In genomic region chr11:54807669-54808068, GRCm38 (mm10) we compare ENCODE assay signal across 13 mouse cellular contexts. TPM values are rescaled to one million over a fixed set of nuclear protein-coding genes. Genes with fewer than 3 reads are reported as not detected.
DNase-seq lines count a peak whose midpoint lies in the region; ATAC-seq and TF ChIP-seq lines count a peak whose summit lies in the region.
"Had no signal": no experiment of that assay in that cellular context is flagged by ENCODE, and none has a peak within 500 bp of the region (broad histone marks: within the 10 kb centered on the region; RNA-seq: fewer than 3 reads in every experiment).

No protein-coding gene starts in this region.

- no peaks in the 10 kb centered on the region for H3K36me3 ChIP-seq in CH12.LX (replicated peaks in 1 of 2; ENCODE audit: control insufficient read depth in 1 of 2, insufficient read depth in 1 of 2, low read length in 1 of 2)
- no peaks in the 10 kb centered on the region for H3K36me3 ChIP-seq in hindbrain, embryonic 10.5 days
- H3K36me3 ChIP-seq: embryonic facial prominence, embryonic 12.5 days; hindbrain, embryonic 13.5 days; midbrain, embryonic 12.5 days had no signal

- H3K79me2 ChIP-seq in CH12.LX (replicated peaks; ENCODE audit: control insufficient read depth, extremely low read depth, insufficient read depth, poor library complexity, severe bottlenecking), result no peaks in the 10 kb centered on the region

- no peak for TF ChIP-seq CTCF in CH12.LX (conservative IDR thresholded peaks at IDR 0.05 in 1 of 2, IDR thresholded peaks at IDR 0.05 in 1 of 2; ENCODE audit: low read depth in 2 of 2, low read length in 2 of 2)

- in situ Hi-C loops in CH12.LX (cut with MboI; ENCODE audit: low pct_ligation_motif_present, low pct_unique_long_range_greater_than_20kb, low sequenced_read_pairs), result no loop called here

- peak; percentile 96 for ATAC-seq in inflammation-experienced regulatory T-cells, adult 6 months
- peak; percentile 96 for ATAC-seq in neutrophil, adult 5-6 weeks (ENCODE audit: extremely low read depth, insufficient number of reproducible peaks, low FRiP score, poor library complexity, severe bottlenecking)
- ATAC-seq: forebrain, embryonic 14.5 days had no signal

- TF ChIP-seq POLR2A in CH12.LX (IDR thresholded peaks at IDR 0.05; ENCODE audit: low read depth, low read length), result no peak

- no peak overlapping the region for H3K27ac ChIP-seq in CH12.LX (ENCODE audit: insufficient read depth, low read depth)
- H3K27ac ChIP-seq in hindbrain, embryonic 10.5 days, result no peak overlapping the region
- H3K27ac ChIP-seq: embryonic facial prominence, embryonic 12.5 days; hindbrain, embryonic 13.5 days; midbrain, embryonic 12.5 days had no signal

- H3K4me1 ChIP-seq in CH12.LX (ENCODE audit: control insufficient read depth in 1 of 2, insufficient read depth in 2 of 2), result peaks cover 16 to 38% of the 10 kb centered on the region in 2 experiments
- H3K4me1 ChIP-seq in hindbrain, embryonic 10.5 days (replicated peaks), result peaks cover 29% of the 10 kb centered on the region
- H3K4me1 ChIP-seq: embryonic facial prominence, embryonic 12.5 days had no signal

- H3K4me3 ChIP-seq in CH12.LX (replicated peaks in 1 of 3; ENCODE audit: low read depth in 2 of 3, low read length in 2 of 3, poor library complexity in 1 of 3), result no peak overlapping the region
- no peak overlapping the region for H3K4me3 ChIP-seq in hindbrain, embryonic 10.5 days
- H3K4me3 ChIP-seq: embryonic facial prominence, embryonic 12.5 days; hindbrain, embryonic 13.5 days; midbrain, embryonic 12.5 days had no signal

- H3K9me3 ChIP-seq in CH12.LX (replicated peaks; ENCODE audit: low read length), result peaks cover 13% of the 10 kb centered on the region
- no peaks in the 10 kb centered on the region for H3K9me3 ChIP-seq in hindbrain, embryonic 10.5 days
- H3K9me3 ChIP-seq: embryonic facial prominence, embryonic 12.5 days; hindbrain, embryonic 13.5 days; midbrain, embryonic 12.5 days had no signal

- TF ChIP-seq EP300 in CH12.LX (IDR thresholded peaks at IDR 0.05; ENCODE audit: low read length), result peak; percentile 77

- dilution Hi-C loops in CH12.LX (cut with MboI; ENCODE audit: extremely low pct_ligation_motif_present, extremely low pct_unique_long_range_greater_than_20kb, low sequenced_read_pairs), result no loop called here

- no peak overlapping the region for H3K9ac ChIP-seq in CH12.LX (ENCODE audit: insufficient read depth, low read depth)
- H3K9ac ChIP-seq: embryonic facial prominence, embryonic 12.5 days; hindbrain, embryonic 13.5 days; midbrain, embryonic 12.5 days had no signal

- WGBS in hindbrain, embryonic 10.5 days, result 88% methylated on average over 9 of the region's 9 CpGs

- DNase-seq in kidney, adult 9 months, result peak; percentile 16
- DNase-seq in kidney, adult 8-10 months, result no peak
- DNase-seq in CH12.LX (ENCODE audit: extremely low read depth), result peak; percentile 94
- DNase-seq in layer of hippocampus, adult 9-10 months (ENCODE audit: low spot score), result no peak
- no peak for DNase-seq in hindbrain, embryonic 10.5 days (ENCODE audit: low spot score)
- DNase-seq in adrenal gland, postnatal 14 days, result no peak
- DNase-seq: cerebellum, adult 18-20 months had no signal

- H3K27me3 ChIP-seq in CH12.LX (replicated peaks), result no peaks in the 10 kb centered on the region
- no peaks in the 10 kb centered on the region for H3K27me3 ChIP-seq in hindbrain, embryonic 10.5 days (ENCODE audit: insufficient read depth, poor library complexity, severe bottlenecking)
- H3K27me3 ChIP-seq: embryonic facial prominence, embryonic 12.5 days; hindbrain, embryonic 13.5 days; midbrain, embryonic 12.5 days had no signal

- no peak overlapping the region for H3K4me2 ChIP-seq in CH12.LX (ENCODE audit: insufficient read depth, low read depth, poor library complexity, severe bottlenecking)
- H3K4me2 ChIP-seq: embryonic facial prominence, embryonic 12.5 days; hindbrain, embryonic 13.5 days; midbrain, embryonic 12.5 days had no signal

- no peak for TF ChIP-seq RAD21 in CH12.LX (IDR thresholded peaks at IDR 0.05; ENCODE audit: low read depth, low read length)

TF ChIP-seq in CH12.LX, 34 proteins besides CTCF, POLR2A, EP300 and RAD21 (continues in another document):
- TF ChIP-seq NELFE (IDR thresholded peaks at IDR 0.05; ENCODE audit: low read depth, low read length) (no peak), UBTF (IDR thresholded peaks at IDR 0.05; ENCODE audit: low read depth, low read length) (no peak), ETS1 (conservative IDR thresholded peaks at IDR 0.05; ENCODE audit: low read depth, low read length) (peak; percentile 74), ZC3H11A (IDR thresholded peaks at IDR 0.05; ENCODE audit: low read depth, low read length) (no peak), ZKSCAN1 (IDR thresholded peaks at IDR 0.05; ENCODE audit: borderline replicate concordance, low read depth, low read length) (no peak), JUN (IDR thresholded peaks at IDR 0.05; ENCODE audit: insufficient read depth, low read depth, low read length) (peak; percentile 39; the same call in 1 of the 2 replicates), MEF2A (IDR thresholded peaks at IDR 0.05; ENCODE audit: borderline replicate concordance, low read depth, low read length) (0 out of 2 replicates have a peak, but pooled peaks have one; percentile 25), TBP (conservative IDR thresholded peaks at IDR 0.05; ENCODE audit: low read depth, low read length) (no peak), CHD1 (IDR thresholded peaks at IDR 0.05; ENCODE audit: low read depth, low read length) (no peak), USF2 (conservative IDR thresholded peaks at IDR 0.05; ENCODE audit: low read depth, low read length) (no peak), ELF1 (IDR thresholded peaks at IDR 0.05; ENCODE audit: low read depth, low read length) (peak; percentile 34; the same call in 1 of the 2 replicates), TCF12 (IDR thresholded peaks at IDR 0.05; ENCODE audit: low read depth, low read length) (peak; percentile 9; the same call in 1 of the 2 replicates), MXI1 (IDR thresholded peaks at IDR 0.05; ENCODE audit: low read depth, low read length) (no peak), MAZ (IDR thresholded peaks at IDR 0.05; ENCODE audit: low read depth, low read length) (0 out of 2 replicates have a peak, but pooled peaks have one; percentile 42), MAX (IDR thresholded peaks at IDR 0.05; ENCODE audit: low read length) (no peak), SMC3 (IDR thresholded peaks at IDR 0.05; ENCODE audit: low read depth, low read length) (no peak), USF1 (IDR thresholded peaks at IDR 0.05; ENCODE audit: low read depth, low read length) (no peak), E2F4 (IDR thresholded peaks at IDR 0.05; ENCODE audit: insufficient replicate concordance, low read depth, low read length) (no peak), NRF1 (IDR thresholded peaks at IDR 0.05; ENCODE audit: low read depth, low read length) (no peak), IRF4 (IDR thresholded peaks at IDR 0.05; ENCODE audit: low read depth, low read length) (peak; percentile 90), ZNF384 (IDR thresholded peaks at IDR 0.05; ENCODE audit: low read depth, low read length) (peak; percentile 58; the same call in 1 of the 2 replicates), BHLHE40 (IDR thresholded peaks at IDR 0.05; ENCODE audit: low read depth, low read length) (peak; percentile 81), HCFC1 (IDR thresholded peaks at IDR 0.05; ENCODE audit: low read depth, low read length) (no peak), GABPA (IDR thresholded peaks at IDR 0.05; ENCODE audit: insufficient replicate concordance, low read depth, low read length) (no peak), MAFK (IDR thresholded peaks at IDR 0.05; ENCODE audit: insufficient replicate concordance, low read length) (0 out of 2 replicates have a peak, but pooled peaks have one; percentile 43), JUND (conservative IDR thresholded peaks at IDR 0.05; ENCODE audit: low read depth, low read length) (no peak), CHD2 (IDR thresholded peaks at IDR 0.05; ENCODE audit: low read length) (no peak; the same call in 1 of the 2 replicates), SIN3A (IDR thresholded peaks at IDR 0.05; ENCODE audit: low read length) (no peak), RCOR1 (conservative IDR thresholded peaks at IDR 0.05; ENCODE audit: low read depth, low read length) (no peak), ZMIZ1 (IDR thresholded peaks at IDR 0.05; ENCODE audit: low read depth, low read length) (no peak), PAX5 (IDR thresholded peaks at IDR 0.05; ENCODE audit: low read length) (no peak), POLR2AphosphoS2 (IDR thresholded peaks at IDR 0.05; ENCODE audit: low read depth, low read length) (no peak), MYC (IDR thresholded peaks at IDR 0.05; ENCODE audit: low read depth, low read length) (no peak)

RNA-seq across cellular contexts. Expression of gene Cdc42se2, which starts 20.2 kb away (rescaled TPM):
- 97.9 and 99.1 TPM in 2 replicates for total RNA-seq in CH12.LX (2012; rRNA removed)
- total RNA-seq in CH12.LX (2014; rRNA removed), result 215 and 227 TPM in 2 replicates
- polyA plus RNA-seq in CH12.LX (2012; ENCODE audit: insufficient read length, low read depth), result 84.7 and 97.4 TPM in 2 replicates
- polyA plus RNA-seq in inflammation-experienced regulatory T-cells, adult 6 months (2017; shearing (Covaris generic)), result 100 to 1,000 TPM; 243 to 360 (median 322) TPM
- total RNA-seq in neutrophil, adult 5-6 weeks (2017), result 167 and 174 TPM in 2 replicates
- polyA plus RNA-seq in hindbrain, embryonic 10.5 days (2016; fragmentation: Nextera tagmentation; extraction: Ambion mirVana), result 212 and 247 TPM in 2 replicates
- 19.7 and 29.9 TPM in 2 replicates for total RNA-seq in adrenal gland, postnatal 14 days (2021)

RNA-seq across cellular contexts. Expression of gene Lyrm7, which starts 53.0 kb away (rescaled TPM):
- 18.2 and 23.1 TPM in 2 replicates for total RNA-seq in CH12.LX (2012; rRNA removed)
- 15.5 and 18.6 TPM in 2 replicates for total RNA-seq in CH12.LX (2014; rRNA removed)
- polyA plus RNA-seq in CH12.LX (2012; ENCODE audit: insufficient read length, low read depth), result 55.8 and 64.4 TPM in 2 replicates
- 1 to 10 TPM; 3.4 to 6.4 (median 3.7) TPM for polyA plus RNA-seq in inflammation-experienced regulatory T-cells, adult 6 months (2017; shearing (Covaris generic))
- total RNA-seq in neutrophil, adult 5-6 weeks (2017), result 9.2 and 11.5 TPM in 2 replicates
- polyA plus RNA-seq in hindbrain, embryonic 10.5 days (2016; fragmentation: Nextera tagmentation; extraction: Ambion mirVana), result 3.0 and 5.2 TPM in 2 replicates
- 18.5 and 26.0 TPM in 2 replicates for total RNA-seq in adrenal gland, postnatal 14 days (2021)

RNA-seq across cellular contexts. Expression of gene Hint1, which starts 58.5 kb away (rescaled TPM):
- total RNA-seq in CH12.LX (2012; rRNA removed) (1,034 and 1,097 TPM in 2 replicates), CH12.LX (2014; rRNA removed) (1,162 and 1,228 TPM in 2 replicates)
- 854 and 997 TPM in 2 replicates for polyA plus RNA-seq in CH12.LX (2012; ENCODE audit: insufficient read length, low read depth)
- polyA plus RNA-seq in inflammation-experienced regulatory T-cells, adult 6 months (2017; shearing (Covaris generic)), result 100 to 1,000 TPM; 423 to 700 (median 441) TPM
- 104 and 136 TPM in 2 replicates for total RNA-seq in neutrophil, adult 5-6 weeks (2017)
- polyA plus RNA-seq in hindbrain, embryonic 10.5 days (2016; fragmentation: Nextera tagmentation; extraction: Ambion mirVana), result 626 and 627 TPM in 2 replicates
- total RNA-seq in adrenal gland, postnatal 14 days (2021), result 379 and 380 TPM in 2 replicates

Comparison
In these comparisons a context has a peak if more than half of its experiments do, and no peak if none do; other contexts are left out.
1. DNase-seq: peak in kidney, adult 9 months (single experiment) and CH12.LX (single experiment); none in kidney, adult 8-10 months (0 of 2), layer of hippocampus, adult 9-10 months (single experiment), hindbrain, embryonic 10.5 days (single experiment) and adrenal gland, postnatal 14 days (single experiment).